Mouse (Mus musculus): ENCODE measurements around the gene Gm12569.

DNA sequence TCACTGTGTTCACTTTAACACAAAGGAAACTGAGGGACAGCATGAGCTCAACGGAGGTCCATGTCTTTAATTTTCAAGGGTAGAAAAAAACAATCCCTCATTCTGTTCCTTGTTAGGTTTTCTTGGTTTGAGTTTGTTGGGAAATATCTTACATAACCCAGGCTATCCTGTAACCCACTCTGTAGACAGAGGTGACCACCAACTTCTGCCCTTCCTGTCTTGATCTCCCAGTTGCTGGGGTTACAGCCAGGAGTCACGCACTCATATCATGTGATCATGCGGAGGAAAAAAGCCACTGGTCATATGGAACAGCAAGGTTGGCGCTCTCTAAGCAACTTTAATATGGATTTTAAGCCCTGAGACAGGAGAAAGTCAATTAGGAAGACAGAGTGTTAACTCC lies 36.7 kb downstream of the Gm12569 start:
- TF ChIP-seq CTCF (IDR thresholded peaks at IDR 0.05; ENCODE audit: low read depth) (no peak), EP300 (IDR thresholded peaks at IDR 0.05; ENCODE audit: low read depth) (no peak)

Data from liver, postnatal 0 days (tissue).